Mouse (Mus musculus): ENCODE results near the gene Metap1d. TPM values are rescaled to one million over a fixed set of nuclear protein-coding genes. Genes with fewer than 3 reads are reported as not detected.
A peak's percentile ranks its signal among the peaks of the same experiment; 100 is the strongest.

Metap1d gene
- 46.8 and 48.7 TPM in 2 replicates for polyA plus RNA-seq (2016; fragmentation: Nextera tagmentation; extraction: Ambion mirVana)

DNA sequence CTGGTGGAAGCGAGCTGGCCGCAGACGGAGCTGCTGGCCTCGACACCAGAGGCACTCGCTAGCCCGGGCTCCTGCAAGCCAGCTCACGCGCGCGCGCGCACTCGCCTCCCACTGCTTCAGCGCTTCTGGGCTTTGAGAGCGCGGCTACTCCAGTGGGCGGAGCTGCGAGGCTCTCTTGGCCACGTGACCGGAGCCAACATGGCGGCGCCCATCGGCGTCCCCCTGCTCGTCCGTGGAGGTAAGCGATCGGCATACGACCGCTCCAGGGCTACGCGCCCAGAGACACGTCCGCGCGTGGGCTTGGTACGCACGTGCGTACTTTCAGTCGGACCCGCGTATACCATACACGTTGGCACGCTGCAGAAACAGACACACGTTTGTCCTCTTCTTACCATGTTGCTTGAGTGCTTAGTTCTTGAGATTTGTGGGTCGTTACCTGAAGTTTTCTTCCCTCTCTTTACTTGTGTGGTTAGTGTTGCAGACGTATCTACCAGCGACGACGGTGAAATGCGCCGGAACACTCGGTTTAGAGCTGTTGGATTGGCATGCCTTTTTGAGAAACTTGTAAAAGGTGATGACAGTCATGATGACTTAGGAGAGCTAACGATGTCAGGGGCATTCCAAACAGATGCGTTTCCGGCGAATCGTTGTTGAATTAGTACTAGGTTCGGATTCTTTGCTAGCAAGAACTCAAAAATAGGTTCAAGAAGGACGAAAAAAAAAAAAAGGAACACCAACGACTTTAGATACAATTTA is at the start of gene Metap1d:
TSS of gene Metap1d (plus strand) at position 116 of the 756 bp plus-strand sequence.
- WGBS, result under 1% methylated on average over 61 of the region's 61 CpGs
- Histone ChIP-seq H3K27ac (peak within 1 kb of the TSS; percentile 65), H3K9ac (peak within 1 kb of the TSS; percentile 54), H3K27me3 (no peaks in the 10 kb centered on the region), H3K9me3 (no peaks in the 10 kb centered on the region), H3K36me3 (no peaks in the 10 kb centered on the region), H3K4me2 (replicated peaks) (peak within 1 kb of the TSS; percentile 65), H3K4me1 (no peaks in the 10 kb centered on the region), H3K4me3 (peak within 1 kb of the TSS; percentile 69)
- ATAC-seq (ENCODE audit: insufficient number of reproducible peaks, insufficient read depth, low FRiP score, low TSS enrichment), result peak; percentile 90

DNA sequence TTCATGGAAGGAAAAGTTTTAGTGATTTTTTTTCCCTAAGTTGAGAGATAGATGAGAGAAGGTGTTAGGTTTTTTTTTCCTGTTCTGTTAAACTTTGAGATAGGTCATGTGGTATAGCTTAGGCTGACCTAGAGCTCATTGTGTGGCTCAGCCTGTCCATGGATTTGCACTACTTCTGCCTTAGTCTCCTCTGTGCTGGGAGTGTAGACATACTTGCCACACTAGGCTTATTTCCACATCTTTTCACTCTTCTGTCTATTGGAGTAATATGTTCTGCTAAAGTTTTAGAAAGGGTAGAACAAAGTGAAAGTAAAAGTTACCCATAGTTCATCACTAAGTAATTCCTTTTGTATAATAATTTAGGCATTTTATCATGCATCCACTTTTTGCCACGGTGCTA is 47.5 kb upstream of the Metap1d start:
- Histone ChIP-seq H3K4me2 (replicated peaks) (no peak overlapping the region), H3K27ac (no peak overlapping the region), H3K4me3 (no peak overlapping the region), H3K27me3 (no peaks in the 10 kb centered on the region), H3K9ac (no peak overlapping the region), H3K9me3 (no peaks in the 10 kb centered on the region), H3K4me1 (no peaks in the 10 kb centered on the region), H3K36me3 (peaks cover 32% of the 10 kb centered on the region)
- WGBS, result 96% methylated on average over 1 of the region's 1 CpGs
- no peak for ATAC-seq (ENCODE audit: insufficient number of reproducible peaks, insufficient read depth, low FRiP score, low TSS enrichment)

DNA sequence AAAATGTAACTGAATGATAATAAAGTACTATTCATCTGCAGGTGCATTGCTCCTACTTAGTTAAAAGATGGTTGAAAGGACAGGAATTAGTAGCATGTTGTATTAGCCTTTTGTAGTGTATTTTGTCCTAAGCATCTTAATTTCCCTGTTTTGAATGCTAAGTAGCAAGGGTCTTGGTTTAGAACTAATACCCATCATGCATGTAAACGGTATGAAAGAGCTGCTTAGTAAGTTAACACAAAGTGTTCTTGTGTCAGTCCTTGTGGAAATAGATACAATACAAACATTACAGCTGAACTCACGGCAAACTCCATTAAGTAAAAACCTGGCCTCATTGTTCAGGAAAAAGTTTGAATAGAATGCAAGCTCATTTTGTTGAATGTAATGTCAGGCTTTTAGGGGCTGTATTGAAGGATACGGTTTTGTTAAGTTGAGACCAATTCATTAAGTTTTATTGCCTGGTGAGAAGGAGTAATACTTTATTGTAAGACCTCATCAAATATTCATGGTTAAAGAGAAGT is 34.3 kb upstream of the Metap1d start:
- H3K4me3 ChIP-seq, result no peak overlapping the region
- WGBS, result 75% methylated on average over 3 of the region's 3 CpGs
- no peak for ATAC-seq (ENCODE audit: insufficient number of reproducible peaks, insufficient read depth, low FRiP score, low TSS enrichment)
- no peak overlapping the region for H3K4me2 ChIP-seq (replicated peaks)
- no peaks in the 10 kb centered on the region for H3K27me3 ChIP-seq
- H3K4me1 ChIP-seq, result no peaks in the 10 kb centered on the region
- no peak overlapping the region for H3K27ac ChIP-seq
- no peak overlapping the region for H3K9ac ChIP-seq
- H3K9me3 ChIP-seq, result no peaks in the 10 kb centered on the region
- peaks cover 24% of the 10 kb centered on the region for H3K36me3 ChIP-seq

- H3K27me3 ChIP-seq, result no peaks in the 10 kb centered on the region
- no peak overlapping the region for H3K4me3 ChIP-seq
- H3K4me2 ChIP-seq (replicated peaks), result no peak overlapping the region
- no peaks in the 10 kb centered on the region for H3K4me1 ChIP-seq
- peaks cover 26% of the 10 kb centered on the region for H3K36me3 ChIP-seq
- no peak overlapping the region for H3K9ac ChIP-seq
- H3K27ac ChIP-seq, result no peak overlapping the region
- H3K9me3 ChIP-seq, result no peaks in the 10 kb centered on the region
- no peak for ATAC-seq (ENCODE audit: insufficient number of reproducible peaks, insufficient read depth, low FRiP score, low TSS enrichment)
- WGBS, result 87% methylated on average over 3 of the region's 3 CpGs
These were observed 33.7 kb upstream of the Metap1d start for GRCm38 (mm10) chr2:71419408-71419807.

- ATAC-seq (ENCODE audit: insufficient number of reproducible peaks, insufficient read depth, low FRiP score, low TSS enrichment), result no peak
- peaks cover 31% of the 10 kb centered on the region for H3K36me3 ChIP-seq
- H3K27ac ChIP-seq, result no peak overlapping the region
- H3K9me3 ChIP-seq, result no peaks in the 10 kb centered on the region
- H3K4me2 ChIP-seq (replicated peaks), result no peak overlapping the region
- H3K27me3 ChIP-seq, result no peaks in the 10 kb centered on the region
- WGBS, result 86% methylated on average over 9 of the region's 9 CpGs
- H3K4me1 ChIP-seq, result no peaks in the 10 kb centered on the region
- H3K4me3 ChIP-seq, result no peak overlapping the region
- H3K9ac ChIP-seq, result no peak overlapping the region
These were observed 32.1 kb upstream of the Metap1d start for GRCm38 (mm10) chr2:71420895-71421425.

DNA sequence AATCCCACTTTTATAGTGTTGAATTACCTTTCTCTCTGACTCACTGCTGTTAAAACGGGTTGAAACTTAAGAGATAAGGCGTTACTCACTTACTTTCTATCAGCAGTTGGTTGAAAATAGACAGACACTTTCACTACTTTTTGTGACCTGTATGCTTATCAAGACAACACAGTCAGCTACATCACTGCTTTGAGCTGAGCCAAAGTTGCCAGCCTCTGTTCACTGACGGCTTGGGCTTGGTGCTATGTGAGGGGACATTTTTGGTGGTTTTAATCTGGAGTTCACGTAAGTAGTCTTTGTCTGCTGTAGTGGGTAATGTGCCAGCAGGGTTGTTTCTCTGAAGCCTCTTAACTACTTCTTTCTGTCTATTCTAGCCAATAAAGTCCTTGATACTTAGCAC is 28.5 kb upstream of the Metap1d start:
- Histone ChIP-seq H3K27ac (no peak overlapping the region), H3K36me3 (peaks cover 44% of the 10 kb centered on the region), H3K4me2 (replicated peaks) (no peak overlapping the region), H3K27me3 (no peaks in the 10 kb centered on the region), H3K9me3 (no peaks in the 10 kb centered on the region), H3K4me1 (no peaks in the 10 kb centered on the region), H3K9ac (no peak overlapping the region), H3K4me3 (no peak overlapping the region)
- WGBS, result 88% methylated on average over 4 of the region's 4 CpGs
- ATAC-seq (ENCODE audit: insufficient number of reproducible peaks, insufficient read depth, low FRiP score, low TSS enrichment), result no peak

DNA sequence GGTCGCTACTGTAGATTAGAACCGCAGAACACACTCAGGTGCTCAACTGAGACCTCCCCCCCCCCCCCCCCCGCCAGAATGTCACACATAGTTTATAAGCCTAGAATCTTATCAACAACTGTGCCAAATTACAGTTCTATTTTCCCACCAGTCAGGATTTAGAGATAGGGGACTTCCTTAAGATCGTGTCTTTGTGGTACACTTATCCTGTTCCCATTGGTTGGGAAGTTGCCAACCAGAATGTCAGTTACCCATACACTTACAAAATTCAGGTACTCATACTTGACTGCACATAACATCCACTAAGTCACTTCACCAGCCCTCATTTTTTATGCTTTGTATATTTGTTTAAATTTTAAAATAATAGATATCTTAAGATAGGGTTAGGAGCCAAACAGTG is 17.6 kb upstream of the Metap1d start:
- no peaks in the 10 kb centered on the region for H3K4me1 ChIP-seq
- H3K27me3 ChIP-seq, result no peaks in the 10 kb centered on the region
- H3K9ac ChIP-seq, result no peak overlapping the region
- no peaks in the 10 kb centered on the region for H3K9me3 ChIP-seq
- peaks cover 38% of the 10 kb centered on the region for H3K36me3 ChIP-seq
- no peak overlapping the region for H3K27ac ChIP-seq
- H3K4me3 ChIP-seq, result no peak overlapping the region
- WGBS, result 80% methylated on average over 4 of the region's 4 CpGs
- H3K4me2 ChIP-seq (replicated peaks), result no peak overlapping the region
- no peak for ATAC-seq (ENCODE audit: insufficient number of reproducible peaks, insufficient read depth, low FRiP score, low TSS enrichment)

GRCm38 (mm10) chr2:71443376-71443775 is 9.7 kb upstream of the Metap1d start:
- H3K4me1 ChIP-seq, result no peaks in the 10 kb centered on the region
- 28% methylated on average over 2 of the region's 2 CpGs for WGBS
- no peak overlapping the region for H3K4me2 ChIP-seq (replicated peaks)
- no peak overlapping the region for H3K9ac ChIP-seq
- no peak overlapping the region for H3K27ac ChIP-seq
- 0 out of 2 replicates have a peak, but pooled peaks cover 6% of the 10 kb centered on the region for H3K27me3 ChIP-seq
- H3K9me3 ChIP-seq, result no peaks in the 10 kb centered on the region
- H3K4me3 ChIP-seq, result no peak overlapping the region
- H3K36me3 ChIP-seq, result peaks cover 22% of the 10 kb centered on the region
- no peak for ATAC-seq (ENCODE audit: insufficient number of reproducible peaks, insufficient read depth, low FRiP score, low TSS enrichment)

DNA sequence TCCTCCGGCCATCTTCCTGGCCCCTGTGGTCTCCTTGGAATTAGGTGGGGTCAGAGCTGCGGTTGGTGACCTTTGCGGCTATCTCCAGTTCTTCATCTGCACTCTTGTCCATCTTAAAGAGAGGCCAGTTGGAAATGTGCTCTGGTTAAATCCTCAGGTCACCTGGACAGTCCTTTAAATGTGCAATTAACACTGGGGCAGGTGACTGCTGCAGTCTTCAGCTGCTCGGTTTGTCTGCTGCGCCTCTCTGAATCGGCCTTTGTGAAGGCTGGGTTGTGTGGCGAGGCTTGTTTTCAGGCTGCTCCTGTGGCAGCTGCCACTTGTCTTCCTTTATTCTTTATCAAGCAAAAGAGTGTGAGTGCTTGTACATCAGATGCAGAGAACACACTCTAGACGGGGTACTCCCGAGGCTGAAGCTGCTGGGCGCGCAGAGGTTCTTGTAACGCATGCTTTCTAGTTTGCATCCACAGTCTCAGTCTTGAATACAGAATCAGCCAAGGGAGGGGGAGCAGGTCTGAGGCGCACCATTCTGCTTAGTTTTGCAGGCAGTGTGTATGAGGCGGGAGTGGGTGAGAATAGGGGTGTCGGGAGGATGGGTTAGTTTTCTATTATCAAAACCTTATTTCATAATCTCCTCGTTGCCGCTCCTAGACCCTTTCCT is 7.4 kb upstream of the Metap1d start:
- Histone ChIP-seq H3K27me3 (0 out of 2 replicates have a peak, but pooled peaks cover 6% of the 10 kb centered on the region), H3K27ac (no peak overlapping the region), H3K9ac (no peak overlapping the region), H3K4me3 (no peak overlapping the region), H3K4me2 (replicated peaks) (no peak overlapping the region), H3K9me3 (no peaks in the 10 kb centered on the region), H3K4me1 (no peaks in the 10 kb centered on the region), H3K36me3 (peaks cover 10% of the 10 kb centered on the region)
- 57% methylated on average over 17 of the region's 17 CpGs for WGBS
- no peak for ATAC-seq (ENCODE audit: insufficient number of reproducible peaks, insufficient read depth, low FRiP score, low TSS enrichment)

DNA sequence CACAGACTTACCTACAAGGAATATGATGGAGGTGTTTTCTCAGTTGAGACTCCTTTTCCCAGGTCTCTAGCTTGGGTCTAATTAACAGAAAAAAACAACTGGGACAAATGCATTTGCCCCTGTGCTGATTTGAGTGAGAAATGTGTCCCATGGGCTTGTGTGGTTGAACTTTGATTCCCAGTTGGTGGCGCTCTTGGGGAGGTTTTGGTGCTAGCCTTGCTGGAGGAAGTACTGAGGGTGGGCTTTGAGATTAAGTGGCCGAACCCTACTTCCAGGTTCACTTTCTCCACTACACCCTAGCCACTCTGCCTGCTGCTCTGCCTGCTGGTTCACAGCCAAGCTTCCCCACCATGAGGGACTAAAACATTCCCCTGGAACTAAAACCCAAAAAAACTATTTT is 3.5 kb upstream of the Metap1d start:
- no peaks in the 10 kb centered on the region for H3K9me3 ChIP-seq
- no peak for ATAC-seq (ENCODE audit: insufficient number of reproducible peaks, insufficient read depth, low FRiP score, low TSS enrichment)
- H3K4me3 ChIP-seq, result no peak overlapping the region
- H3K4me2 ChIP-seq (replicated peaks), result no peak overlapping the region
- WGBS, result 11% methylated on average over 2 of the region's 2 CpGs
- no peak overlapping the region for H3K27ac ChIP-seq
- H3K27me3 ChIP-seq, result 0 out of 2 replicates have a peak, but pooled peaks cover 6% of the 10 kb centered on the region
- H3K9ac ChIP-seq, result no peak overlapping the region
- no peaks in the 10 kb centered on the region for H3K4me1 ChIP-seq
- no peaks in the 10 kb centered on the region for H3K36me3 ChIP-seq

DNA sequence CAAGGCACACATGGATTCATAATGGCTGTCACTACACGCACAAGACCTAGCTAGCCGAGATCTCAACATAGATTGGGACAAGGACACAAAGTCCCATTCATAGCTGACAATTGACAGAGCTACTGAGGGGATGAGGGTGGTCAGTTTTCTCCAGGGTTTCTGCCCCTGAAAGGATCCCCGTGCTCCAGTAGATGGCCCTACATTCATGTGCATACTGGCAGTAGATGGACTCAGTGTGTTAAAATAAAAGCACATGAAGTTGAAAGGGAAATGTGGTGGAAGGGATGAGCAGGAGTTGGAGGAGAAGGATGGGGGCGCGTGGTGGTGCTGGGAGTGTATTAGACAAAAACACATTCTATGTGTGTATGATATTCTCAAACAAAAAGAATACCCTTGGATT is 1.3 kb upstream of the Metap1d start:
- H3K9me3 ChIP-seq, result no peaks in the 10 kb centered on the region
- H3K27me3 ChIP-seq, result no peaks in the 10 kb centered on the region
- no peak overlapping the region for H3K4me2 ChIP-seq (replicated peaks)
- ATAC-seq (ENCODE audit: insufficient number of reproducible peaks, insufficient read depth, low FRiP score, low TSS enrichment), result no peak
- no peaks in the 10 kb centered on the region for H3K4me1 ChIP-seq
- no peak overlapping the region for H3K9ac ChIP-seq
- H3K27ac ChIP-seq, result no peak overlapping the region
- no peak overlapping the region for H3K4me3 ChIP-seq
- H3K36me3 ChIP-seq, result no peaks in the 10 kb centered on the region
- WGBS, result 40% methylated on average over 5 of the region's 5 CpGs

GRCm38 (mm10) chr2:71453917-71454260 is 813 bp downstream of the Metap1d start:
- Histone ChIP-seq H3K9ac (no peak overlapping the region), H3K9me3 (no peaks in the 10 kb centered on the region)
- ATAC-seq (ENCODE audit: insufficient number of reproducible peaks, insufficient read depth, low FRiP score, low TSS enrichment), result no peak

More at GRCm38 (mm10) chr2:71453917-71454260, 813 bp downstream of the Metap1d start:
- Histone ChIP-seq H3K36me3 (no peaks in the 10 kb centered on the region), H3K4me3 (peak overlapping the region; percentile 69), H3K27me3 (no peaks in the 10 kb centered on the region), H3K4me1 (no peaks in the 10 kb centered on the region), H3K27ac (no peak overlapping the region), H3K4me2 (replicated peaks) (peak overlapping the region; percentile 65)
- WGBS, result 34% methylated on average over 4 of the region's 4 CpGs
